ENCODE assay signal across 19 mouse cellular contexts in the genomic region with DNA sequence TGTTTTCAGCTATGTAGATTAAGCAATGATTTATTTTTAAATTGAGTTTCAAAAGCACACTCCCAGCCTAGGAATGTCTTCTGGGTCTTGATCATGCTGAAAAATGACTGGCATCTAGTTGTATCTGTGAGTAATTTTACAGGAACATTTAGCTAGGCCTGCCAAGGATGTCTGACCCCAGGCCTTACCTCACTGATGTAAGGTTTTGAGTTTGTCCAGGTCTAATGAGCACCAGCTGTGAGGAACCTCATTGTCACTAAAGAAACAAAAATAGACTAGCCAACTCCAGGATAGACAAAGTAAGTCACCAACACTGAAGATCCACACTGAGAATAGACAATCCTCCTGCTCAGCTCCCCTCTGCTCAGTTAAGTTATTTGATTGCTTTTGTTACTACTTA.
DNase-seq lines count a peak whose midpoint lies in the region; ATAC-seq and TF ChIP-seq lines count a peak whose summit lies in the region.
"Had no signal": no experiment of that assay in that cellular context is flagged by ENCODE, and none has a peak within 500 bp of the region (broad histone marks: within the 10 kb centered on the region; RNA-seq: fewer than 3 reads in every experiment).

No protein-coding gene starts in this region.

- DNase-seq in embryo, embryonic 10 days (ENCODE audit: low spot score): peak; percentile 53
- peak; percentile 5 for DNase-seq in embryo, embryonic 9.5 days (ENCODE audit: extremely low spot score)
- DNase-seq in frontal cortex, postnatal 36 days (ENCODE audit: low spot score in 2 of 2): no peak
- DNase-seq in left cerebral cortex, postnatal 25 days (ENCODE audit: low spot score in 2 of 2): no peak
- DNase-seq in liver, embryonic 11.5 days (ENCODE audit: low spot score): no peak
- DNase-seq: adrenal gland, adult 8-10 months; adrenal gland, postnatal 36 days; cerebellum, adult 8-10 months; cerebellum, postnatal 25 days; gastrocnemius, postnatal 36 days; heart, adult 11 months; heart, postnatal 36 days had no signal

- TF ChIP-seq CTCF in embryonic fibroblast, embryonic 13.5 days (IDR thresholded peaks at IDR 0.05; ENCODE audit: borderline replicate concordance, insufficient read depth, low read length): no peak

- H3K9ac ChIP-seq in liver, embryonic 11.5 days (ENCODE audit: low read depth, low read length): no peak overlapping the region
- H3K9ac ChIP-seq: embryonic facial prominence, embryonic 15.5 days; heart, embryonic 13.5 days; hindbrain, embryonic 15.5 days had no signal

- no peaks in the 10 kb centered on the region for H3K36me3 ChIP-seq in liver, embryonic 11.5 days (ENCODE audit: control insufficient read depth, insufficient read depth, low read length)
- H3K36me3 ChIP-seq: embryonic facial prominence, embryonic 15.5 days; heart, embryonic 13.5 days; hindbrain, embryonic 15.5 days had no signal

- no peak for TF ChIP-seq POLR2A in embryonic fibroblast, embryonic 13.5 days (IDR thresholded peaks at IDR 0.05; ENCODE audit: low read depth, low read length)

- no peak overlapping the region for H3K4me2 ChIP-seq in liver, embryonic 11.5 days
- H3K4me2 ChIP-seq: embryonic facial prominence, embryonic 15.5 days; heart, embryonic 13.5 days; hindbrain, embryonic 15.5 days had no signal

- H3K4me3 ChIP-seq in embryonic fibroblast, embryonic 13.5 days (ENCODE audit: insufficient read depth, low read length): no peak overlapping the region
- H3K4me3 ChIP-seq in liver, embryonic 11.5 days (ENCODE audit: low read depth, low read length): no peak overlapping the region
- H3K4me3 ChIP-seq: embryonic facial prominence, embryonic 15.5 days; heart, embryonic 13.5 days; hindbrain, embryonic 15.5 days had no signal

- no peaks in the 10 kb centered on the region for H3K27me3 ChIP-seq in liver, embryonic 11.5 days (replicated peaks; ENCODE audit: control insufficient read depth, insufficient read depth, low read length)
- H3K27me3 ChIP-seq: CH12.LX; embryonic facial prominence, embryonic 15.5 days; heart, embryonic 13.5 days; hindbrain, embryonic 15.5 days had no signal

- H3K27ac ChIP-seq in embryonic fibroblast, embryonic 13.5 days (ENCODE audit: insufficient read depth, low read length): peak overlapping the region; percentile 47; the same call in 1 of the 2 replicates
- no peak overlapping the region for H3K27ac ChIP-seq in liver, embryonic 11.5 days (ENCODE audit: low read depth, low read length)
- H3K27ac ChIP-seq: embryonic facial prominence, embryonic 15.5 days; heart, embryonic 13.5 days; hindbrain, embryonic 15.5 days had no signal

- ATAC-seq in liver, embryonic 11.5 days (replicated peaks; ENCODE audit: low FRiP score): no peak
- ATAC-seq: forebrain, embryonic 14.5 days; intestine, embryonic 16.5 days had no signal

- intact Hi-C loops in left cerebral cortex, postnatal 25 days (cut with DNase I): no loop called here

- no peaks in the 10 kb centered on the region for H3K4me1 ChIP-seq in embryonic fibroblast, embryonic 13.5 days (ENCODE audit: control insufficient read depth, insufficient read depth, low read length)
- no peaks in the 10 kb centered on the region for H3K4me1 ChIP-seq in liver, embryonic 11.5 days (replicated peaks; ENCODE audit: control insufficient read depth, insufficient read depth, low read length)
- H3K4me1 ChIP-seq: embryonic facial prominence, embryonic 15.5 days; heart, embryonic 13.5 days; hindbrain, embryonic 15.5 days had no signal

- no peaks in the 10 kb centered on the region for H3K9me3 ChIP-seq in liver, embryonic 11.5 days (ENCODE audit: control insufficient read depth, low read length)
- H3K9me3 ChIP-seq: embryonic facial prominence, embryonic 15.5 days; heart, embryonic 13.5 days; hindbrain, embryonic 15.5 days had no signal

Comparison
In these comparisons a context has a peak if more than half of its experiments do, and no peak if none do; other contexts are left out.
1. DNase-seq: peak in embryo, embryonic 10 days (single experiment) and embryo, embryonic 9.5 days (single experiment); none in frontal cortex, postnatal 36 days (0 of 2), left cerebral cortex, postnatal 25 days (0 of 2) and liver, embryonic 11.5 days (single experiment).